ENCODE assay signal across 17 mouse cellular contexts in genomic region chr17:5101887-5102286, GRCm38 (mm10).
DNase-seq lines count a peak whose midpoint lies in the region; ATAC-seq and TF ChIP-seq lines count a peak whose summit lies in the region.
"Had no signal": no experiment of that assay in that cellular context is flagged by ENCODE, and none has a peak within 500 bp of the region (broad histone marks: within the 10 kb centered on the region; RNA-seq: fewer than 3 reads in every experiment).

No protein-coding gene starts in this region.

- no peak overlapping the region for H3K4me2 ChIP-seq in forebrain, embryonic 11.5 days (ENCODE audit: low read depth, low read length, severe bottlenecking)
- H3K4me2 ChIP-seq in forebrain, embryonic 14.5 days (ENCODE audit: low read length) = no peak overlapping the region
- H3K4me2 ChIP-seq in lung, embryonic 14.5 days = no peak overlapping the region
- no peak overlapping the region for H3K4me2 ChIP-seq in embryonic facial prominence, embryonic 14.5 days (ENCODE audit: low read depth, low read length)

- TF ChIP-seq CTCF in lung, embryonic 14.5 days (IDR thresholded peaks at IDR 0.05; ENCODE audit: low read depth) = no peak

- no peak overlapping the region for H3K4me3 ChIP-seq in forebrain, embryonic 11.5 days (ENCODE audit: low read depth, low read length)
- H3K4me3 ChIP-seq in forebrain, embryonic 14.5 days (ENCODE audit: low read depth, low read length) = no peak overlapping the region
- H3K4me3 ChIP-seq in lung, embryonic 14.5 days (ENCODE audit: low read depth, low read length) = no peak overlapping the region
- no peak overlapping the region for H3K4me3 ChIP-seq in embryonic facial prominence, embryonic 14.5 days (ENCODE audit: low read depth, low read length)
- H3K4me3 ChIP-seq: erythroblast, embryonic 14.5 days; myocyte had no signal

- H3K27me3 ChIP-seq in forebrain, embryonic 11.5 days (ENCODE audit: control insufficient read depth, insufficient read depth, low read length) = no peaks in the 10 kb centered on the region
- H3K27me3 ChIP-seq in forebrain, embryonic 14.5 days (replicated peaks; ENCODE audit: control insufficient read depth, insufficient read depth, low read length) = no peaks in the 10 kb centered on the region
- H3K27me3 ChIP-seq in lung, embryonic 14.5 days (ENCODE audit: insufficient read depth, low read length) = no peaks in the 10 kb centered on the region
- no peaks in the 10 kb centered on the region for H3K27me3 ChIP-seq in embryonic facial prominence, embryonic 14.5 days (replicated peaks; ENCODE audit: control insufficient read depth, insufficient read depth, low read length)

- H3K27ac ChIP-seq in forebrain, embryonic 11.5 days (ENCODE audit: low read depth, low read length) = no peak overlapping the region; the same call in 1 of the 2 replicates
- no peak overlapping the region for H3K27ac ChIP-seq in forebrain, embryonic 14.5 days (ENCODE audit: low read depth, low read length)
- H3K27ac ChIP-seq in lung, embryonic 14.5 days (ENCODE audit: low read depth) = peak overlapping the region; percentile 48
- no peak overlapping the region for H3K27ac ChIP-seq in embryonic facial prominence, embryonic 14.5 days (replicated peaks; ENCODE audit: low read depth, low read length)

- intact Hi-C loops in heart, postnatal 14 days (cut with DNase I) = no loop called here

- no peaks in the 10 kb centered on the region for H3K36me3 ChIP-seq in forebrain, embryonic 11.5 days (ENCODE audit: control insufficient read depth, insufficient read depth, low read length)
- H3K36me3 ChIP-seq in forebrain, embryonic 14.5 days (ENCODE audit: control insufficient read depth, insufficient read depth, low read length) = no peaks in the 10 kb centered on the region
- 0 out of 2 replicates have a peak, but pooled peaks cover 5% of the 10 kb centered on the region for H3K36me3 ChIP-seq in lung, embryonic 14.5 days (ENCODE audit: insufficient read depth)
- 0 out of 2 replicates have a peak, but pooled peaks cover 7% of the 10 kb centered on the region for H3K36me3 ChIP-seq in embryonic facial prominence, embryonic 14.5 days (ENCODE audit: control insufficient read depth, insufficient read depth, low read length)

- H3K9me3 ChIP-seq in forebrain, embryonic 11.5 days (ENCODE audit: control insufficient read depth, low read length) = no peaks in the 10 kb centered on the region
- no peaks in the 10 kb centered on the region for H3K9me3 ChIP-seq in forebrain, embryonic 14.5 days (replicated peaks; ENCODE audit: control insufficient read depth, low read length)
- no peaks in the 10 kb centered on the region for H3K9me3 ChIP-seq in lung, embryonic 14.5 days (ENCODE audit: low read depth, low read length)
- no peaks in the 10 kb centered on the region for H3K9me3 ChIP-seq in embryonic facial prominence, embryonic 14.5 days (ENCODE audit: control insufficient read depth, low read length)

- ATAC-seq in forebrain, embryonic 11.5 days (replicated peaks; ENCODE audit: low FRiP score) = peak; percentile 53; the same call in 1 of the 2 replicates
- no peak for ATAC-seq in forebrain, embryonic 14.5 days
- peak; percentile 83 for ATAC-seq in lung, embryonic 14.5 days (ENCODE audit: insufficient read depth)
- peak; percentile 42; the same call in 1 of the 2 replicates for ATAC-seq in embryonic facial prominence, embryonic 14.5 days (ENCODE audit: low read depth)
- ATAC-seq: activated CD4-positive, CD25-positive, alpha-beta regulatory T cell, adult 4 months had no signal

- peaks cover 15% of the 10 kb centered on the region; the same call in 1 of the 2 replicates for H3K4me1 ChIP-seq in forebrain, embryonic 11.5 days (replicated peaks; ENCODE audit: control insufficient read depth, insufficient read depth, low read length)
- H3K4me1 ChIP-seq in forebrain, embryonic 14.5 days (ENCODE audit: control insufficient read depth, insufficient read depth, low read length) = peaks cover 40% of the 10 kb centered on the region
- H3K4me1 ChIP-seq in lung, embryonic 14.5 days (ENCODE audit: insufficient read depth) = peaks cover 40% of the 10 kb centered on the region
- H3K4me1 ChIP-seq in embryonic facial prominence, embryonic 14.5 days (ENCODE audit: control insufficient read depth, insufficient read depth, low read length) = peaks cover 23% of the 10 kb centered on the region

- DNase-seq in forebrain, embryonic 11.5 days (ENCODE audit: low spot score) = no peak
- DNase-seq in forebrain, embryonic 14.5 days (ENCODE audit: low spot score) = no peak
- peak; percentile 88 for DNase-seq in lung, embryonic 14.5 days
- DNase-seq in lung, adult 18-20 months = no peak
- DNase-seq in embryonic facial prominence, embryonic 14.5 days (ENCODE audit: low spot score) = no peak
- DNase-seq in lung, postnatal 14 days = peak; percentile 78
- DNase-seq in frontal cortex, postnatal 25 days (ENCODE audit: low spot score in 2 of 2) = no peak
- no peak for DNase-seq in heart, postnatal 14 days
- DNase-seq: B cell, adult 2 months; cerebellum, postnatal 25 days; gastrocnemius, postnatal 36 days; kidney, adult 18-20 months; left cerebral cortex, postnatal 4 days; right cerebral cortex, adult 18-20 months had no signal

- 41% methylated on average over 2 of the region's 2 CpGs for WGBS in forebrain, embryonic 11.5 days
- WGBS in forebrain, embryonic 14.5 days = 22% methylated on average over 2 of the region's 2 CpGs
- WGBS in lung, embryonic 14.5 days = 9% methylated on average over 2 of the region's 2 CpGs
- 43% methylated on average over 2 of the region's 2 CpGs for WGBS in embryonic facial prominence, embryonic 14.5 days

- H3K9ac ChIP-seq in forebrain, embryonic 11.5 days (ENCODE audit: low read length) = no peak overlapping the region
- H3K9ac ChIP-seq in forebrain, embryonic 14.5 days (ENCODE audit: low read length) = no peak overlapping the region
- H3K9ac ChIP-seq in lung, embryonic 14.5 days = no peak overlapping the region
- H3K9ac ChIP-seq in embryonic facial prominence, embryonic 14.5 days (ENCODE audit: low read depth, low read length) = no peak overlapping the region

Comparison
In these comparisons a context has a peak if more than half of its experiments do, and no peak if none do; other contexts are left out.
1. DNase-seq: peak in lung, embryonic 14.5 days (single experiment) and lung, postnatal 14 days (single experiment); none in forebrain, embryonic 11.5 days (single experiment), forebrain, embryonic 14.5 days (single experiment), lung, adult 18-20 months (0 of 2), embryonic facial prominence, embryonic 14.5 days (single experiment), frontal cortex, postnatal 25 days (0 of 2) and heart, postnatal 14 days (0 of 2).